Mouse (Mus musculus) MEL (cell line): ENCODE results near the gene Olfr555.

Experiments used
- CHD1 ChIP-seq: IDR thresholded peaks from 2 replicates; pipeline ENCODE4 v1.6.1; 2012; ENCODE audit warnings: low read depth, mild to moderate bottlenecking, inconsistent platforms, low read length, improper control_type of control experiment
- CTCF ChIP-seq, 3 experiments: IDR thresholded peaks in 2 of 3; conservative IDR thresholded peaks in 1 of 3; 2 replicates each; pipeline ENCODE4 v1.5.1; 2011 to 2012; ENCODE audit warnings: low read length in 3 of 3, low read depth in 2 of 3, mild to moderate bottlenecking in 2 of 3, improper control_type of control experiment in 1 of 3, inconsistent platforms in 1 of 3, mixed read lengths in 1 of 3, moderate library complexity in 1 of 3; ENCODE audit not compliant: control insufficient read depth in 1 of 3, insufficient read depth in 1 of 3, poor library complexity in 1 of 3, severe bottlenecking in 1 of 3
- E2F4 ChIP-seq: IDR thresholded peaks from 2 replicates; pipeline ENCODE4 v1.6.1; 2011; ENCODE audit warnings: low read depth, low read length, improper control_type of control experiment, borderline replicate concordance
- EP300 ChIP-seq, 2 experiments: IDR thresholded peaks; 2 replicates each; pipeline ENCODE4 v1.6.1; 2011; ENCODE audit warnings: improper control_type of control experiment in 2 of 2, low read length in 2 of 2, low read depth in 1 of 2, mild to moderate bottlenecking in 1 of 2
- GATA1 ChIP-seq: IDR thresholded peaks from 2 replicates; pipeline ENCODE4 v1.6.1; 2011; ENCODE audit warnings: low read depth, low read length, improper control_type of control experiment
- MAX ChIP-seq: IDR thresholded peaks from 2 replicates; pipeline ENCODE4 v1.6.1; 2011; ENCODE audit warnings: low read length, improper control_type of control experiment
- MEF2A ChIP-seq: IDR thresholded peaks from 2 replicates; pipeline ENCODE4 v1.6.1; 2014; ENCODE audit warnings: low read depth, mild to moderate bottlenecking, inconsistent platforms, low read length, improper control_type of control experiment; ENCODE audit not compliant: poor library complexity, insufficient replicate concordance, severe bottlenecking; ENCODE audit errors: extremely low read depth
- POLR2A ChIP-seq, 2 experiments: IDR thresholded peaks; 2 replicates each; pipeline ENCODE4 v1.6.1; 2011 to 2012; ENCODE audit warnings: low read length in 2 of 2, mild to moderate bottlenecking in 2 of 2, control low read depth in 1 of 2, improper control_type of control experiment in 1 of 2, low read depth in 1 of 2, moderate library complexity in 1 of 2; ENCODE audit not compliant: control insufficient read depth in 1 of 2, insufficient read depth in 1 of 2, poor library complexity in 1 of 2
- POLR2AphosphoS5 ChIP-seq: IDR thresholded peaks from 2 replicates; pipeline ENCODE4 v1.6.1; 2012; ENCODE audit warnings: low read depth, borderline replicate concordance, mild to moderate bottlenecking, inconsistent platforms, low read length, moderate library complexity, mixed read lengths
- USF1 ChIP-seq: IDR thresholded peaks from 2 replicates; pipeline ENCODE4 v1.6.1; 2014; ENCODE audit warnings: low read depth, mild to moderate bottlenecking, inconsistent platforms, low read length, improper control_type of control experiment, moderate library complexity
- ZC3H11A ChIP-seq: IDR thresholded peaks from 2 replicates; pipeline ENCODE4 v1.6.1; 2012; ENCODE audit warnings: low read depth, mild to moderate bottlenecking, inconsistent platforms, low read length, improper control_type of control experiment
- ZKSCAN1 ChIP-seq: IDR thresholded peaks from 2 replicates; pipeline ENCODE4 v1.6.1; 2012; ENCODE audit warnings: low read depth, mild to moderate bottlenecking, inconsistent platforms, low read length, improper control_type of control experiment, moderate library complexity
- ZNF384 ChIP-seq: IDR thresholded peaks from 2 replicates; pipeline ENCODE4 v1.6.1; 2012; ENCODE audit warnings: low read depth, mild to moderate bottlenecking, inconsistent platforms, low read length, improper control_type of control experiment

GRCm38 (mm10) chr7:102664599-102664998, 6.0 kb downstream of the Olfr555 start, which contains the start of gene Olfr556:
- TF ChIP-seq EP300 (IDR thresholded peaks at IDR 0.05; ENCODE audit: low read depth in 1 of 2, low read length in 2 of 2) (no peak), CTCF (IDR thresholded peaks at IDR 0.05 in 2 of 3, conservative IDR thresholded peaks at IDR 0.05 in 1 of 3; ENCODE audit: control insufficient read depth in 1 of 3, insufficient read depth in 1 of 3, low read depth in 2 of 3, low read length in 3 of 3, poor library complexity in 1 of 3, severe bottlenecking in 1 of 3) (no peak), MAX (no peak), MEF2A (no peak), CHD1 (no peak), POLR2A (IDR thresholded peaks at IDR 0.05; ENCODE audit: control insufficient read depth in 1 of 2, insufficient read depth in 1 of 2, low read depth in 1 of 2, low read length in 2 of 2, poor library complexity in 1 of 2) (no peak), E2F4 (no peak), GATA1 (no peak), ZNF384 (no peak), ZC3H11A (no peak), ZKSCAN1 (no peak), POLR2AphosphoS5 (no peak), USF1 (no peak)
